Mouse (Mus musculus) embryonic fibroblast, embryonic 13.5 days (primary cell): Measurements from ENCODE around the gene Nalcn.

Source experiments
- CTCF ChIP-seq: IDR thresholded peaks from 2 replicates; pipeline ENCODE4 v1.5.1; 2011; ENCODE audit warnings: mild to moderate bottlenecking, control low read depth, low read length, moderate library complexity, borderline replicate concordance; ENCODE audit not compliant: insufficient read depth
- POLR2A ChIP-seq: IDR thresholded peaks from 2 replicates; pipeline ENCODE4 v1.6.1; 2011; ENCODE audit warnings: low read depth, mild to moderate bottlenecking, control low read depth, low read length, moderate library complexity

DNA sequence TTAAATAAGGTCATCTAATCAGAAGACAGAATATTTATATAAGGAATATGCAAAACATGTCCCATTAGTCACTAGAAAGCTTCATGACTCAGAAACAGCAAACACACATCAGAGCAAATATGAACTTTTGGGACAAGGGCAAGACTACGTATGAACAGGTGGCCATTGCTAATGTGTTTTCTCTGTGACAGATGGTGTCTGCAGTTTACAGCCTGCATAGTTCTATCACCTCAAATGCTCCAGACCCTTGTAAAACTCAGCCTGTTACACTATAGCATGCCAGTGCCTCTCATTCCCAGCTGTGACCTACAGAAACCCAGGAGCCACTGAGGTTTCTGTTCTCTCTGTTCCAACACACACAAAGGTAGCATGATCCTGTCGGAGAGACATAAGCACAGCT is 91.3 kb downstream of the Nalcn start:
- TF ChIP-seq CTCF (no peak), POLR2A (no peak)
